Mouse (Mus musculus) midbrain, embryonic 14.5 days (tissue): ENCODE measurements at regions not wholly inside any gene's neighbourhood (a gene's known extent, or its start where the extent isn't known, plus 50 kb on each side); places are given as distances from the start of the nearest gene placed in this dataset.

Experiments used
- ATAC-seq: fragments of 200-750 bp; cut with Nextera tagmentation; 2 replicates; pipeline ENCODE4 v1.8.0; 2017; ENCODE audit warnings: moderate number of reproducible peaks, moderate library complexity; ENCODE audit not compliant: low FRiP score, low TSS enrichment
- DNase-seq: peaks from one replicate; pipeline ENCODE4 v3.0.0-alpha.2; 2015
- H3K27ac ChIP-seq: fragments of 300-500 bp; sonication (generic); replicated peaks from 2 replicates; pipeline ENCODE4 v1.5.1; 2014; ENCODE audit warnings: mild to moderate bottlenecking, low read depth, low read length, moderate library complexity
- H3K27me3 ChIP-seq: fragments of 300-500 bp; sonication (generic); 2 replicates; pipeline ENCODE4 v1.6.1; 2014; ENCODE audit warnings: low read length, control low read depth, mixed read lengths; ENCODE audit not compliant: control insufficient read depth, insufficient read depth
- H3K36me3 ChIP-seq: fragments of 300-500 bp; sonication (generic); 2 replicates; pipeline ENCODE4 v1.6.1; 2014; ENCODE audit warnings: low read length, control low read depth; ENCODE audit not compliant: control insufficient read depth, insufficient read depth
- H3K4me1 ChIP-seq: fragments of 300-500 bp; sonication (generic); 2 replicates; pipeline ENCODE4 v1.6.1; 2014; ENCODE audit warnings: mild to moderate bottlenecking, antibody characterized with exemption, low read length, control low read depth; ENCODE audit not compliant: control insufficient read depth, insufficient read depth
- H3K4me2 ChIP-seq: fragments of 300-500 bp; sonication (generic); 2 replicates; pipeline ENCODE4 v1.6.1; 2014; ENCODE audit warnings: mild to moderate bottlenecking, low read length, moderate library complexity
- H3K4me3 ChIP-seq: fragments of 300-500 bp; sonication (generic); replicated peaks from 2 replicates; pipeline ENCODE4 v1.5.1; 2014; ENCODE audit warnings: low read depth, low read length
- H3K9ac ChIP-seq: fragments of 300-500 bp; sonication (generic); replicated peaks from 2 replicates; pipeline ENCODE4 v1.6.1; 2014; ENCODE audit warnings: mild to moderate bottlenecking, low read length, moderate library complexity
- H3K9me3 ChIP-seq: fragments of 300-500 bp; sonication (generic); 2 replicates; pipeline ENCODE4 v1.6.1; 2016; ENCODE audit warnings: low read length, control low read depth, mixed read lengths; ENCODE audit not compliant: control insufficient read depth
- WGBS: fragments of 180-500 bp; shearing (Covaris S2); extraction: QIAGEN DNeasy Blood & Tissue Kit; methylation state at CpG from one replicate; pipeline ENCODE4 v1.1.7; 2014; 5-methylcytosine and 5-hydroxymethylcytosine counted together

DNA sequence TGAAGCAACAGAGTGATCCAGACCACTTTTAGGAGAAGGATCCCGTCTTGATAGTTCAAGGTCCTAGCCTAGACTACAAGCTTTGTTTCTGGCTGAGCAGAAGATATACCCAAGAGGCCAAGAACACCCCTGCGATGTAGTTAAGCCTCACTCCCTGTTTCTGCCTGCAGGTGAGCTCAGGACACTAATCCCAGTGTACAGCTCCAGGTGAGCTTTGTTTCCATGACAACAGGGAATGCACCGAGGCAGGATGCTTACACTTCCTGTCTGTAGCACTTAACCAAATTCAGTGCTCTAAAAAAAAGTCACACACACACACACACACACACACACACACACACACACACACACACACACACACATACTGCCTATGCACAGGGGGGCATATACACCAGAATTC, 230.7 kb downstream of the Ajap1 start:
- WGBS, result 65% methylated on average over 3 of the region's 3 CpGs
- H3K27ac ChIP-seq, result no peak overlapping the region

DNA sequence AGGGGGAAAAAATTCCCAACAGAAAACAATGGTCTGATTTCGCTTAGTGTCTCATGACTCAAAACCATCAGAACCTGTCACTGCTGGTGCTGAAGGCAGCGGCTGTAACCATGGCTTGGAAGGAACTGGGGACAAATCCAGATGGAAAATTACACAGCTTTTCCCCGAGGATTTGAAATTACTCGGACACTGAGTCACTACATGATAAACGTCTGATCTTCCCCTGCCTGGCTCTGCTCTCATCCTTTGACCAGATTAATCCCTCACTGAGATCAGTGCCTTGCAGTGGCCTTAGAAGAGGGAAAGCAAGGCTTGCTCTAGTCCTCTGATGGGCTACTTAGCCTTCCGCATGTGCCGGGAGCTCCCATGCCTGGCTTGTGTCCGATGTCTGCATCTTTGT, 231.3 kb downstream of the Ajap1 start:
- Histone ChIP-seq H3K36me3 (no peaks in the 10 kb centered on the region), H3K4me3 (no peak overlapping the region), H3K4me2 (no peak overlapping the region), H3K4me1 (peaks cover 13% of the 10 kb centered on the region), H3K27me3 (no peaks in the 10 kb centered on the region), H3K27ac (no peak overlapping the region), H3K9me3 (no peaks in the 10 kb centered on the region), H3K9ac (no peak overlapping the region)
- WGBS, result 29% methylated on average over 8 of the region's 8 CpGs
- ATAC-seq, result no peak
- peak; percentile 32 for DNase-seq

More for the DNA sequence above, 230.7 kb downstream of the Ajap1 start:
- H3K4me1 ChIP-seq, result peaks cover 13% of the 10 kb centered on the region
- H3K9ac ChIP-seq, result no peak overlapping the region
- peak; percentile 61 for DNase-seq
- no peak for ATAC-seq
- no peaks in the 10 kb centered on the region for H3K36me3 ChIP-seq
- no peaks in the 10 kb centered on the region for H3K27me3 ChIP-seq
- no peaks in the 10 kb centered on the region for H3K9me3 ChIP-seq
- H3K4me2 ChIP-seq, result no peak overlapping the region
- no peak overlapping the region for H3K4me3 ChIP-seq

DNA sequence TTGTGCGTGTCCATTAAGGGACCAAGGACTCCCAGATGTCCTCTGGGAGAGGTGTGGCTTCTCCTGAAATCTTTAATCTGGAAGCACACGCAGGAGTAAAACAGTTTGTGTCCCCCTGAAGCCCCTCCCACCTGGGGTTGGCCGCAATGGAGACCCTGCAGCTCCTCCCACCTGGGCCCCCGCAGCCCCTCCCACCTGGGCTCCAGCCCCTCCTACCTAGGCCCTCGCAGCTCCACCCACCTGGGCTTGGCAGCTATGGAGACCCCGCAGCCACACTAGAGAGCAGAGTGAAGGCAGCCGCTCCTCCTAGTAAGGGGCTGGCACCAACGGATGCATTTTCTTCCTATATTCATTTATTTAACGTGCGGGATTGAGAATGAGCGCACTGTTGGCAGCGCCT, 245.9 kb downstream of the Ajap1 start:
- Histone ChIP-seq H3K27ac (no peak overlapping the region), H3K4me1 (no peaks in the 10 kb centered on the region), H3K27me3 (no peaks in the 10 kb centered on the region), H3K9me3 (no peaks in the 10 kb centered on the region), H3K4me2 (no peak overlapping the region), H3K9ac (no peak overlapping the region), H3K36me3 (no peaks in the 10 kb centered on the region), H3K4me3 (no peak overlapping the region)
- WGBS, result 11% methylated on average over 12 of the region's 12 CpGs
- DNase-seq (peak; percentile 34), ATAC-seq (no peak)

DNA sequence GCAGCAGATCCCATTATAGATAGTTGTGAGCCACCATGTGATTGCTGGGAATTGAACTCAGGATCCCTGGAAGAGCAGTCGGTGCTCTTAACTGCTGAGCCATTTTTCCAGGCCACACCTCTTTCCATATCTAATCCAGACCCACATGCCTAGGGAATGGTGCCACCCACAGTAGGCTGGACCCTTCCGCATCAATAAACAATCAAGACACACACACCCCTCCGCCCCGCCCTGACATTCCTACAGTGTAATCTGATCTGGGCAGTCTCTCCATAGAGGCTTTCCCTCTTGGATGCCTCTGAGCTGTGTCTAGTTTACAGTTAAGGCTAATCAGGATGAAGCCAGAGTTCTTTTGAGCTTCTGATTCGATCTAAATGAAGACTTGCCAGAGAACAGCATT, 248.8 kb downstream of the Ajap1 start:
- no peak for ATAC-seq
- no peaks in the 10 kb centered on the region for H3K4me1 ChIP-seq
- no peak overlapping the region for H3K9ac ChIP-seq
- no peak overlapping the region for H3K4me3 ChIP-seq
- no peaks in the 10 kb centered on the region for H3K36me3 ChIP-seq
- H3K27me3 ChIP-seq, result no peaks in the 10 kb centered on the region
- no peak for DNase-seq
- 76% methylated on average over 5 of the region's 5 CpGs for WGBS
- no peak overlapping the region for H3K27ac ChIP-seq
- no peaks in the 10 kb centered on the region for H3K9me3 ChIP-seq
- no peak overlapping the region for H3K4me2 ChIP-seq

DNA sequence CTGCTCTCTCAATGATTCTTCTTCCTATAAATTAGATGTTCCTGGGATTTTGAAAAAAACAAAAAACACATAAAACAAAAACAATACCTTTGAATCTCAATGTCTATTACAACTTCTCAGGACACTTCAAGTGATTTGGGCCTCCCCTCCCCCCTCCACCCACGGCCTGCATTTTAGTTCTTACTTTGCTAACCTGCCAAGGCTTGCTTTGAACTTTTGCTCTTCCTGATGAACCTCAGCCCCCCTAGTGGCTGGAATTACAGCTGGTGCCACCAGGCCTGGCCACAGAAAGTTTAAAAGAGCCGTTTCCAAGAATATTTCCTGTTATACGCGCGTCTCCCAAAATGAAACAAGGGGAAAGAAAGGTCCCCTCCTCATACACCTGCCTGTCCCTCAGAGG, 253.4 kb downstream of the Ajap1 start:
- H3K9me3 ChIP-seq, result no peaks in the 10 kb centered on the region
- no peak for ATAC-seq
- H3K27ac ChIP-seq, result no peak overlapping the region
- no peaks in the 10 kb centered on the region for H3K4me1 ChIP-seq
- no peaks in the 10 kb centered on the region for H3K36me3 ChIP-seq
- no peak overlapping the region for H3K4me2 ChIP-seq
- WGBS, result 64% methylated on average over 5 of the region's 5 CpGs
- H3K9ac ChIP-seq, result no peak overlapping the region
- no peak overlapping the region for H3K4me3 ChIP-seq
- no peaks in the 10 kb centered on the region for H3K27me3 ChIP-seq
- no peak for DNase-seq

DNA sequence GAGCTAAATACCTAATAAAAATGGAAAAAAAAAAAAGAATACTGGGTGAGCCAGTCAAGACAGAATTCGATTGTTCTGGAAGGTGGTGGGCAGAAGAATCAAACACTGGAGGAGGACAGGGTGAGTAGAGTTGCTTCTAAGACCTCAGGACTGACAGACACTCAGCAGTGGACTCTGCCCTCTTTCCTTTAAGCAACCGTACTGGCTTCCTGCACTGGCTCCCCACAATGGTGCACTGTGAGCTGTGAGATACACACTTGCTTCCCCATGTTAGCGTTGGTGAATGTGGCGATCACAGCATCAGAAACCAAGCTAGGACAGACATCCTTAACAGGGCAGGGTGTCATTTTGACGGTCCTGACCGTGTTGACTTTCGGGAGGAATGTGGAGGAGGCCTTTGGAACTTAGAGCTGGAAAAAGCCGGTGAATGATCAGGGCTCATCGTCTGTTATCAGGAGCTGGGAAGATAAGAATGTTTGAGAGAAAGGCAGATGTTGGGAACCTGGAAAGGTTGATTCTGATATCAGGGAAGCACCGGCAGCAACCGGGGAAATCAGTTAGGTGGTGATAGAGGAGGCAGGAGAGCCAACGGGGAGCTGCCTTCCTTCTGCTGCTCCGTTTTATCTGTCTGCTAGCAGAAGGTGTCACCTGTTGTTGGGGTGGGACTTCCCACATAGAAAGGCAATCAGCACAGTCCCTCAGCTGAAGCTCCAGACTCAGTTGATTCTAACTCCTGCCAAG, 254.8 kb downstream of the Ajap1 start:
- H3K9me3 ChIP-seq, result no peaks in the 10 kb centered on the region
- no peaks in the 10 kb centered on the region for H3K27me3 ChIP-seq
- no peaks in the 10 kb centered on the region for H3K36me3 ChIP-seq
- WGBS, result 84% methylated on average over 13 of the region's 13 CpGs
- H3K9ac ChIP-seq, result no peak overlapping the region
- no peak overlapping the region for H3K4me3 ChIP-seq
- H3K4me2 ChIP-seq, result no peak overlapping the region
- H3K27ac ChIP-seq, result no peak overlapping the region
- DNase-seq (no peak), ATAC-seq (no peak)
- H3K4me1 ChIP-seq, result no peaks in the 10 kb centered on the region

DNA sequence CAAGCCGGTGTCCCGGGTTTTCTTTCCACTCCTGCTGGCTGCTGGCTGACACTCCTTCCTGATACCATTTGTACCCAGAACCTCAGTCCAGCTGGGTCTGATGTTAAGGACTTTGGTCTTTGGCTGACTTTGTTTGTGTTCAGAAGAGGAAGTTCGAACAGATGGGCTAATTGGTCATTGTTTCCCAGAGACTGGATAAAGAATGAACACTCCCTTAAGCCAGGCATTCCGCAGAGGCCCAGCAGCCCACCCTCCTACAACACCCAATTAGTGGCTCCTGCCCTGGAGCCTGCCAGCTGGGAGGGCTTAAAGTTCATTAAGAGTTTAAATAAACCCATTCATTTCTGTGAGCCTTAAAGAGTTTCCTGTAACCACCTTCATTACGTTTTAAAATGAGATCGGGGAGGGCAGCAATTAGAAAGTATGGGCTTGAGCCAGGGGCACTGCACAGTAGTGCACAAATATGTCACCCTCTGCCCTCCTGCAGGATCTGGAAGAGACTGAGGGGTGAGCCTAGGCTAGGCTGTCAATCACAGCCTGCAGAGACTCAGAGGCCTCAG, 257.9 kb downstream of the Ajap1 start:
- Histone ChIP-seq H3K27ac (no peak overlapping the region), H3K4me3 (no peak overlapping the region), H3K36me3 (no peaks in the 10 kb centered on the region), H3K27me3 (no peaks in the 10 kb centered on the region), H3K4me2 (no peak overlapping the region), H3K4me1 (no peaks in the 10 kb centered on the region), H3K9me3 (no peaks in the 10 kb centered on the region), H3K9ac (no peak overlapping the region)
- 24% methylated on average over 6 of the region's 6 CpGs for WGBS
- DNase-seq (peak; percentile 31), ATAC-seq (no peak)

DNA sequence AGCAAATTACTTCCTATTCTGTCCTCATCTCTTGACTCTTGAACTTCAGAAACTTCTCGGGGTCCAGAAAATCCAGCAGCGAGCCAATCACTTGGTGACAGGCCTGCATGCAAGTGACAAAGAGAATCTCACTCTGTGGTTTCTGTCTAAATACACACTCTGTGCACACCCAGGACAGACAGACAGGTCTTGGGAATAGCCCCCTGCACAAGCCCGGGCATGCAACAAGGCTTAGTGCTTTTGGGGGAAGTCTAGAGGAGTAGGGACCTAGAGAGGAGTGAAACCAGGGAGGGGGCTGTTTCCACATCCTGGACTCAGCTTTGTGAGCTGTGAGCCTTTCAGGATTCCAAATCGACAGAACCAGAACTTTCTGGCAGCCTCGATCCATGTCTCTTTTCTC, 259.6 kb downstream of the Ajap1 start:
- no peaks in the 10 kb centered on the region for H3K4me1 ChIP-seq

DNA sequence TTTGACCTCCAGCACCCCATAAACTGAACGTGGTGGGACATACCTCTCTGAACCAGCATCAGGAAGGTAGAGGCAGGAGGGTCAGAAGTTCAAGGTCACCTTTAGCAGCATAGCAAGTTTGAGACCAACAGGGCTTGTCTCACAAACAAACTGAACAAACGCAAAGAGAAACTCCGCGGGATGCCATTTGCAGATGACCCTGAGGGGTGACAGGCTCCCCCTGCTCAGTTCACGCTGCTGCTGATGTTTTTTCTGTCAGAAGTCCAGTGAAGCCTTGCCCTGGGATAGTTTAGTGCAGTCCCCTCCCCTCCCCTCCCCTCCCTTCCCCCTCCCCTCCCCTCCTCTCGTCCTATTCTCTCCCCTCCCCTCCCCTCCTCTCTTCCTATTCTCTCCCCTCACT, 262.1 kb downstream of the Ajap1 start:
- H3K4me2 ChIP-seq, result no peak overlapping the region
- no peak overlapping the region for H3K4me3 ChIP-seq
- 42% methylated on average over 5 of the region's 6 CpGs for WGBS
- no peaks in the 10 kb centered on the region for H3K27me3 ChIP-seq
- ATAC-seq (no peak), DNase-seq (no peak)
- H3K27ac ChIP-seq, result no peak overlapping the region
- H3K4me1 ChIP-seq, result no peaks in the 10 kb centered on the region
- no peak overlapping the region for H3K9ac ChIP-seq
- no peaks in the 10 kb centered on the region for H3K36me3 ChIP-seq
- H3K9me3 ChIP-seq, result no peaks in the 10 kb centered on the region

More for the DNA sequence above, 259.6 kb downstream of the Ajap1 start:
- no peak overlapping the region for H3K4me3 ChIP-seq
- H3K4me2 ChIP-seq, result no peak overlapping the region
- H3K27me3 ChIP-seq, result no peaks in the 10 kb centered on the region
- H3K36me3 ChIP-seq, result no peaks in the 10 kb centered on the region
- ATAC-seq, result no peak
- no peak for DNase-seq
- 88% methylated on average over 5 of the region's 5 CpGs for WGBS
- no peaks in the 10 kb centered on the region for H3K9me3 ChIP-seq
- no peak overlapping the region for H3K9ac ChIP-seq
- H3K27ac ChIP-seq, result no peak overlapping the region
